Mouse (Mus musculus) heart, adult 18-20 months (tissue): ENCODE measurements around the gene Fn3krp. TPM values are rescaled to one million over a fixed set of nuclear protein-coding genes. Genes with fewer than 3 reads are reported as not detected.

ENCODE experiments used
- DNase-seq, 2 experiments: peaks; one replicate each; pipeline ENCODE4 v3.0.0; 2021 to 2022; ENCODE audit warnings: mixed read lengths in 1 of 2
- long read RNA-seq, 2 experiments: library from polyadenylated mRNA; stranded (forward); transcript quantifications; one replicate each; pipeline ENCODE4 v2.0.0; 2021
- total RNA-seq, 2 experiments: library from RNA; stranded (reverse); gene quantifications; 2 replicates each; pipeline ENCODE4 v1.2.3; 2021

The Fn3krp gene
- total RNA-seq = 1 to 10 TPM; 6.0 to 6.9 TPM
- long read RNA-seq, experiment 1 = 0 reads
- long read RNA-seq, experiment 2 = 0 reads

GRCm38 (mm10) chr11:121420830-121421552 is at the start of gene Fn3krp:
Gene Fn3krp (plus strand): TSS chr11:121421401.
- peak; percentile 100 for DNase-seq

GRCm38 (mm10) chr11:121373305-121373704 is 47.9 kb upstream of the Fn3krp start:
- no peak for DNase-seq

GRCm38 (mm10) chr11:121378644-121379043 is 42.6 kb upstream of the Fn3krp start:
- DNase-seq = no peak

GRCm38 (mm10) chr11:121380294-121380693 is 40.9 kb upstream of the Fn3krp start:
- DNase-seq = no peak

GRCm38 (mm10) chr11:121387750-121388553 is 33.2 kb upstream of the Fn3krp start, which contains the start of gene Rab40b:
Gene Rab40b (minus strand): TSS chr11:121388251.
- DNase-seq = peak; percentile 90 to 95

- DNase-seq = no peak
Measured at GRCm38 (mm10) chr11:121388554-121388945, 32.7 kb upstream of the Fn3krp start.

GRCm38 (mm10) chr11:121390793-121391192 is 30.4 kb upstream of the Fn3krp start:
- DNase-seq = no peak

- no peak for DNase-seq
Measured at GRCm38 (mm10) chr11:121392405-121392804, 28.8 kb upstream of the Fn3krp start.

- DNase-seq = no peak
Measured at GRCm38 (mm10) chr11:121407366-121408155, 13.6 kb upstream of the Fn3krp start.

- DNase-seq = no peak
Measured at GRCm38 (mm10) chr11:121414762-121415161, 6.4 kb upstream of the Fn3krp start.

- no peak for DNase-seq
Measured at GRCm38 (mm10) chr11:121415351-121415750, 5.8 kb upstream of the Fn3krp start.

GRCm38 (mm10) chr11:121417971-121418370 is 3.2 kb upstream of the Fn3krp start:
- DNase-seq = no peak

GRCm38 (mm10) chr11:121418932-121419331 is 2.3 kb upstream of the Fn3krp start:
- DNase-seq = no peak

GRCm38 (mm10) chr11:121420379-121420778 is 822 bp upstream of the Fn3krp start:
- DNase-seq = no peak

- no peak for DNase-seq
Measured at GRCm38 (mm10) chr11:121421553-121422173, 462 bp downstream of the Fn3krp start.

GRCm38 (mm10) chr11:121433397-121433796 is 12.2 kb downstream of the Fn3krp start:
- no peak for DNase-seq

- DNase-seq = peak; percentile 94
Measured at GRCm38 (mm10) chr11:121434156-121435155, 13.3 kb downstream of the Fn3krp start, which contains the start of gene Fn3k. Gene Fn3k (plus strand): TSS chr11:121434913.

GRCm38 (mm10) chr11:121437236-121437635 is 16.0 kb downstream of the Fn3krp start:
- no peak for DNase-seq

GRCm38 (mm10) chr11:121439686-121440292 is 18.6 kb downstream of the Fn3krp start:
- DNase-seq = no peak

GRCm38 (mm10) chr11:121441653-121442052 is 20.5 kb downstream of the Fn3krp start:
- DNase-seq = no peak
